Mouse (Mus musculus) spleen, postnatal 10 days (tissue): ENCODE measurements around the gene Amfr.

Experiments used
- DNase-seq, 2 experiments: peaks; one replicate each; pipeline ENCODE4 v3.0.0; 2021 to 2022; ENCODE audit warnings: low spot score in 2 of 2

Amfr gene

GRCm38 (mm10) chr8:93933288-93933687 lies 79.4 kb downstream of the Amfr start:
- DNase-seq, result no peak

GRCm38 (mm10) chr8:93932873-93933272 lies 79.8 kb downstream of the Amfr start:
- DNase-seq, result peak; percentile 64 to 83

- DNase-seq, result no peak
These were observed 81.3 kb downstream of the Amfr start for GRCm38 (mm10) chr8:93931336-93931735.

GRCm38 (mm10) chr8:93929233-93929632 lies 83.4 kb downstream of the Amfr start:
- no peak for DNase-seq

GRCm38 (mm10) chr8:93925513-93925912 lies 87.1 kb downstream of the Amfr start:
- DNase-seq, result no peak

- DNase-seq, result no peak
These were observed 88.7 kb downstream of the Amfr start for GRCm38 (mm10) chr8:93923897-93924334.
